Mouse (Mus musculus) cortical plate, adult 2 months (tissue): ENCODE results near the gene Clmn. TPM values are rescaled to one million over a fixed set of nuclear protein-coding genes. Genes with fewer than 3 reads are reported as not detected.
A peak's percentile ranks its signal among the peaks of the same experiment; 100 is the strongest.

Source experiments
- H3K27ac ChIP-seq: fragments of 200-500 bp; 2 replicates; pipeline ENCODE4 v1.5.1; 2012; ENCODE audit warnings: low read length, control low read depth, inconsistent platforms; ENCODE audit not compliant: insufficient read depth
- H3K4me1 ChIP-seq: fragments of 200-500 bp; 2 replicates; pipeline ENCODE4 v1.6.1; 2011; ENCODE audit warnings: low read length; ENCODE audit not compliant: control insufficient read depth, insufficient read depth
- H3K4me3 ChIP-seq: fragments of 200-500 bp; 2 replicates; pipeline ENCODE4 v1.5.1; 2011; ENCODE audit warnings: mild to moderate bottlenecking, low read length, control low read depth; ENCODE audit not compliant: insufficient read depth
- CTCF ChIP-seq: fragments of 200-500 bp; IDR thresholded peaks from 2 replicates; pipeline ENCODE4 v1.5.1; 2011; ENCODE audit warnings: mild to moderate bottlenecking, control low read depth, low read length; ENCODE audit not compliant: insufficient read depth; ENCODE audit errors: extremely low read depth
- POLR2A ChIP-seq: fragments of 200-500 bp; IDR thresholded peaks from 2 replicates; pipeline ENCODE4 v1.6.1; 2011; ENCODE audit warnings: mild to moderate bottlenecking, low read length, control low read depth; ENCODE audit not compliant: insufficient read depth; ENCODE audit errors: extremely low read depth
- polyA plus RNA-seq: library from polyadenylated mRNA; depleted of rRNA; stranded (reverse); fragments of >200 nt; gene quantifications from 2 replicates; pipeline ENCODE4 v1.2.3, GENCODE M21; 2012

The Clmn gene
- polyA plus RNA-seq, 1 experiment, result 20.6 TPM

DNA sequence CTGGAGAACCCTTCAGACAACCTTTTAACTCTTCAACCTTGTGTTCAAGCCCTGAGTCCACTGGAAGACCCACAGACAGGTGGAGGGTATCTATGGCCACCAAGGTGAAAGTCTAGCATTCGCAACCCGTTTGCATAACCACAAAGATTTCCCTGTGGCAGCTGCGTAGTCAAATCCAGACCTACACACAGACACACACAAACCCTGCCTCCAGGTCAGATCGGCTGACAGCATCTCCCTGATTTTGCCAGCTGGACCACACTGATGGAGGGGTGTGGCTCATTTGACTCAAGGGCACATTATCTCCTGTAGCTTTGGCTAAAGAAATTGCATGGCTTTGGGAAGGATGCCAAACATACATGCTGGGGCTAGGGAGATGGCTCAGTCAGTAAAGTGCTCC is 17.6 kb downstream of the Clmn start:
- TF ChIP-seq POLR2A (no peak), CTCF (no peak)
- Histone ChIP-seq H3K27ac (no peak overlapping the region), H3K4me1 (peaks cover 6% of the 10 kb centered on the region; the same call in 1 of the 2 replicates), H3K4me3 (no peak overlapping the region)

DNA sequence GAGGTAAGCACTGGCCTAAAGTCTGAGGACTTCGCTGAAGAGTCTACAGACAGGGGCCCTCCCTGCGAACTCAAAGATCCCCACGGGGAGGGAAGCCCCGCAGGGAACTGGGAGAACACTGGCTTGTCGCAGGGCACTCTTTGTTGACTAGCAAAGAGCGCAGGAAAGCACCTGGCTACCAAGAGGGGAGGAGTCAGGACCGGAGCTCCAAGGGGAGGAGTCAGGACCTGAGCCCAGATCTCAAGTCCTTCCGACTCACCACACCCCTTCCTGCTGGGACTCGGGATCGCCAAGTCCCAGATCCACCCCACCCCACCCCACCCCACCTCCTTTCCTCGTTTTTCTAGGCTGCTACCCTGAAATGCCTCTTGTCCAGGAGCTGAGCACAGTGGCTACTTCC is 19.2 kb downstream of the Clmn start:
- Histone ChIP-seq H3K4me3 (no peak overlapping the region), H3K27ac (peak overlapping the region; percentile 6; the same call in 1 of the 2 replicates), H3K4me1 (peaks cover 6% of the 10 kb centered on the region; the same call in 1 of the 2 replicates)
- no peak for TF ChIP-seq CTCF
- no peak for TF ChIP-seq POLR2A

DNA sequence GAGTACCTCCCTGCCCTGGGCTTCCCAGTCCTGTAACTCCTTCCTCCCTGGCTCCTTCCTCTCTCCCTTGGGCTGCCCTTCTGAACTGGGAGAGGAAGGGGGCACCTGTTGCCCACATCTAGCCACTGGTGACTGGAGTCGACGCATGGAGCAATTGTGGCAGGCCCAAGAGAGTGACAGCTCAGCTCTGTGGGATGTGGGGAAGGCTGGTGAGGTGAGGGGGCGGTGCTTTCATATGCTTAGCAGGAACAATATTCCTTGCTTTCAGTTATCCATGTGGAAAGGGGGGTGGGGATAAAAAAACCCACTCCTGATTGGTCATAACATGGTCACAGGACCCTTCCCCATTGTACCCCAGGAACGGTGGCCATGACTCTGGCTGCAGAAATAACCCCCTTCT is 19.9 kb downstream of the Clmn start:
- Histone ChIP-seq H3K4me3 (no peak overlapping the region), H3K27ac (no peak overlapping the region; the same call in 1 of the 2 replicates), H3K4me1 (peaks cover 6% of the 10 kb centered on the region; the same call in 1 of the 2 replicates)
- TF ChIP-seq CTCF (no peak), POLR2A (no peak)

DNA sequence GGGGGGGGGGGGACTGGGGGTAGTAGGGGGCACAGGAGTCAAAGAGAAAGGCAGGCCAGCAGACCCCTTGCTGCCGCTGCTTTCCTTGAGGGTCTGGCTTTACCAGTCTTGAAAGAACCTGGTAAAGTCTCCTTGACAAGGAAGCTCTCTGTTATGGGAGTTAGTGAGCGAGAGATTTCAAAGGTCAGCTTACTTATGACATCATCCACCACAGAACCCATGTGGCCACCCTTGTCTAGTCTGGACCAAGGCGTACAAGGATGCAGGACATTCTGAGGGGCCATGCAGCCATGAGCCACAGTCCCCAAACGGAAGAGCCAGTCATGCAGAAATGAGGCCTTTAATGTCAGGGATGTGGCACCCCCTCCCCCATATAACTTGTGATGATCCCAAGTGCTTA is 20.6 kb downstream of the Clmn start:
- TF ChIP-seq POLR2A, result no peak
- TF ChIP-seq CTCF, result no peak
- Histone ChIP-seq H3K27ac (no peak overlapping the region), H3K4me3 (no peak overlapping the region), H3K4me1 (peaks cover 5% of the 10 kb centered on the region; the same call in 1 of the 2 replicates)

DNA sequence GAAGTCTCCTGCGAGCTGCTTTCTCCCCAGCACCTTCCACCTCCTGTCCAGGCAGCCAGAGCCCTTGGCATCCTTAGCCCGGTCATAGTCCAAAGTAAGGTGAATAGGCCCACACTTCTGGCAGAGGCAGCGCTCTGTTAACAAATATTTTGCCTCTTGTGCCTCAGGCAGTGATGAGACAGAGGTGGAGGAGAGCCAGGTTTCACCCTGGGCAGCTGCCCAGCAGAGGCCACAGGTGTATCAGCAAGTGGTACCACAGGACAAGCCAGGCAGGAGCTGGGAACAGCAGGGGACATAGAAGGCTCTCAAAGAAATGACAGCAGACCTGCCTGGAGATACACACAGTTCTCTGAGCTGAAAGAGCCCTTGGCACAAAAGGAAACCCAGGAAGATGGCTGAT is 23.6 kb downstream of the Clmn start:
- no peak overlapping the region for H3K27ac ChIP-seq
- no peak overlapping the region for H3K4me3 ChIP-seq
- peaks cover 15% of the 10 kb centered on the region for H3K4me1 ChIP-seq
- TF ChIP-seq CTCF (no peak), POLR2A (no peak)

DNA sequence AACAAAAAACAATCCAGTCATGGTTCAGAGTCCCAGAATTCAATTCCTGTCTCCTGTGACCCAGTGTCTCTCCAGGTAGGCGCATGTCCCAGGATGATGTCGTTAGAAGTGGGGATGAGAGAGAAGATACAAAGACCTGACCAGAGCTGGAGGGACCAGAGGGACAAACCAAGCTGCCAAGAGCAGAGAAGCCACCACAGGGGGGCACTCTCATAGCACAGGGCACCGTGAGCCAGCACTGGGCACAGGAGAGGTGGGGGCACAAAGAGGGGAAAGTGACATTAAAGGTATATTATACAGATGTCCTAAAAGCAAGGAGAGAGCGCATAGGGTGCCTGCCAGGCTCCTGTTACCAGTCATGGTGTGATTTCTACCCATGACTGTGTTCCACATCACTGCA is 25.9 kb downstream of the Clmn start:
- Histone ChIP-seq H3K27ac (peak overlapping the region; percentile 0; the same call in 1 of the 2 replicates), H3K4me3 (no peak overlapping the region), H3K4me1 (peaks cover 11% of the 10 kb centered on the region)
- TF ChIP-seq POLR2A (no peak), CTCF (peak; percentile 34; the same call in 1 of the 2 replicates)

DNA sequence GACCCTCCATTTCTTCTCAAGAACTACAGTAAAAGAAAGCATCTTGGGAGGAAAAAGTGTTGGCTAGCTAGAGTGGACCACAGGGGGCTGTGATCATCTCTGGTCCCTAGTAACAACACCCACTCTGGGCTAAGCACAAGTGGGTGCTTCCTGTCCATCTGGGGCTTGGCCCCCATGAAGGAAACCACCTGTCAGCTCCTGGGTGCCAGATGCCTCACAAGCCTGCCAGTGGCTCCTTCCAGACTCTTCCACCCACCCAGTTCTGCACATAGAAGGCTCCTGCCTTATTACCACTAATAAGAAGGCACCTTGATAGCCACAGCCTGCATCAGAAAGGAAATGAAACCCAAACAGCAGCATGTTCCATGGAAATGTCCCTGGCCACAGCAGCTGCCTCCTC is 26.4 kb downstream of the Clmn start:
- no peak for TF ChIP-seq POLR2A
- TF ChIP-seq CTCF, result no peak
- Histone ChIP-seq H3K4me1 (peaks cover 11% of the 10 kb centered on the region), H3K27ac (peak overlapping the region; percentile 0; the same call in 1 of the 2 replicates), H3K4me3 (no peak overlapping the region)

DNA sequence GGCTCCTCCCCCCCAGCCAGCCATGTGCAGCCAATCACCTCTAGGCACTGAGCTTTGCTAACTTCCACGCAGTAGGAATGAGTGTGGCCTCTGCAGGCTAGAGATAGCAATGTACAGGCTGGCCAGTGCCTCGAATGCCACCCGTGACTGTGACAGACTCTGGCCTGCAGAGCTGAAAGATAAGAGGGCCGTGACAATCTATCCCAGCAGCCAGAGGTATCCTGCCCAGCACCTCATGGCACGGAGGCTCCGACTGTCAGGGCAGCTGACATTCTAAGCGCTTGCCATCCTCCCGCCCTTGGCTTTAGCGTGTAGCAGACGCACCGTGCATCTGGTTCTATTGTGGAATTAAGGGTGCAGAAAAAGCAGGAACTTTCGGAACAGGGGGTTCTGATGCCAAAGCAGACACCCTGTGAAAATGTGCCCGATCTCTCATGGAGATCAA is 26.9 kb downstream of the Clmn start:
- no peak for TF ChIP-seq POLR2A
- no peak for TF ChIP-seq CTCF
- Histone ChIP-seq H3K27ac (peak overlapping the region; percentile 73), H3K4me3 (no peak overlapping the region), H3K4me1 (peaks cover 11% of the 10 kb centered on the region)

DNA sequence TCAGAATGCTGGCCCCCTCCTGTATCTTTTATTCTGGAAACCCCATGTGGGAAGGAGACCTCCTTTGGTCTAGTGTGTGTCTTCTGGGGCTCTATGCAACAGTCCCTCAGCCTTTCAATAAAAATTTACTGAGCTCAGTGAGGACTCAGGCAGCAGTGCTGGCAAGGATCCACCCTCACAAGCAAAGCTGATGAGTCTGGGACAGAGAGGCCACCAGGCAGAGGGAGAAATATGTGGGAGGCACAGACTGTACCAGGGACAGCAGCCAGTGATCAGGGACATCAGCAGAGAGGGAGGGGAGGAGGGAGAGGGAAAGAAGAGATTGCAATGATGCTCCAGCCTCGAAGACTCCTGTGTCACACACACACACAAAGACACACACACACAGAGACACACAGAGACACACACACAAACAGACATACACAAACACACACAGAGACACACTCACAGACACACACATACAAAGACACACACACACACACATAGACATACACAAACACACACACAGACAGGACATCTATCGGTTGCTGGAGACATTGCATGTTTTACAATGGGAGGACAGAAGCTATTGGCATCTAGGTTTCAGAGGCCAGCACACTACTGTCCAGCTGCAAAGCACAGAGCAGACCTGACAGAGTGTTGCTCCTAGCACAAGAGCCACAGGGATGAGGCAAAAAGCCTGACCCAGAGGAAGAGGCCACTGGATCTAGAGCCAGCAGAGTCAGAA is 27.6 kb downstream of the Clmn start:
- no peak overlapping the region for H3K4me3 ChIP-seq
- H3K27ac ChIP-seq, result peak overlapping the region; percentile 73
- peaks cover 11% of the 10 kb centered on the region for H3K4me1 ChIP-seq
- TF ChIP-seq POLR2A (no peak), CTCF (peak; percentile 46; the same call in 1 of the 2 replicates)

DNA sequence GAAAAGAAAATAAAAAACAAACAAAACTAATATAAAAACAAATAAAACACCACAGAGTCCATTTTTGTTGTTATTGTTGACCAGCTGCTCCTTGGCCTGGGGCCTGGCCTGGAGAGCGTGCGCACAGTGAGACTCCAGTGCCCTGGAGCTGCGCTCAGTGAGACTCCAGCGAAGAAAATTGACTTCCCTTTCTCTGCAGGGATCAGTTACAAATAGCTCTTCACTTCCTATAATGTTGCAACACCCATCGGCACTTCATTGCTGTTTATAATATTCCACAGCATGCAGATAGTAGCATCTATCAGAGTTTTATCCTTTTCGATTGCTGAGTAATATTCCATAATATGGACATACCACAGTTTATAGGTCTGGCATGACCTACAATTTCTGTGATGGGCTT is 28.6 kb downstream of the Clmn start:
- peak overlapping the region; percentile 67; the same call in 1 of the 2 replicates for H3K27ac ChIP-seq
- no peak overlapping the region for H3K4me3 ChIP-seq
- TF ChIP-seq CTCF, result no peak
- no peak for TF ChIP-seq POLR2A
- H3K4me1 ChIP-seq, result peaks cover 11% of the 10 kb centered on the region
